Mouse (Mus musculus): ENCODE data around the gene Draxin.

GRCm38 (mm10) chr4:148052976-148053375 lies 77.5 kb downstream of the Draxin start:
- no peak for TF ChIP-seq CTCF (IDR thresholded peaks at IDR 0.05; ENCODE audit: low read depth, low read length)
- TF ChIP-seq POLR2A (IDR thresholded peaks at IDR 0.05; ENCODE audit: extremely low read depth, insufficient read depth, low read length), result no peak
